Mouse (Mus musculus) cortical plate, adult 2 months (tissue): ENCODE data around the gene Calcoco1.

Experiments used
- CTCF ChIP-seq: fragments of 200-500 bp; IDR thresholded peaks from 2 replicates; pipeline ENCODE4 v1.5.1; 2011; ENCODE audit warnings: mild to moderate bottlenecking, control low read depth, low read length; ENCODE audit not compliant: insufficient read depth; ENCODE audit errors: extremely low read depth
- POLR2A ChIP-seq: fragments of 200-500 bp; IDR thresholded peaks from 2 replicates; pipeline ENCODE4 v1.6.1; 2011; ENCODE audit warnings: mild to moderate bottlenecking, low read length, control low read depth; ENCODE audit not compliant: insufficient read depth; ENCODE audit errors: extremely low read depth

DNA sequence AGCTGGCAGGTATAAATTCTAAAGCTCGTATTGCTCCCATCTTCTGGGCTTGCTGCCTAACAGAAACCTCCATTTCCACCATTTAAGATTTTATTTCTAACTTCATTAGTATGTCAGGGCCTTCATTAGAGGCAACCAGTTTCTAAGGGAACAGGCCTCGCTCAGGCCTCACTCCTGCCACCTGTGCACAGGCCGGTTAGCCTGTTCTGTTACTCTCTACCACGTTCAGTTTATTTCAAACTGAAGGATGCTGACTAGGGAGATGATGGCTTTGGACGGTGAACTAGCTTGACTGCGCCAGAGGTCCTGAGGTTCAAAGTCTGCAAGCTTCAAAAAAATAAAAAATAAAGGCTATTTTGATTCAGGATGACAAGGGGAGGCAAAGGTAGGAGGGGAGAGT, 51.7 kb downstream of the Calcoco1 start:
- TF ChIP-seq CTCF (no peak), POLR2A (no peak)
